35 mouse cellular contexts compared by ENCODE assay signal in genomic region chr16:76101773-76102172, GRCm38 (mm10).
"Had no signal": no experiment of that assay in that cellular context is flagged by ENCODE, and none has a peak within 500 bp of the region (broad histone marks: within the 10 kb centered on the region; RNA-seq: fewer than 3 reads in every experiment).

No protein-coding gene starts in this region.

- H3K27me3 ChIP-seq: heart, embryonic 12.5 days; heart, embryonic 13.5 days; heart, embryonic 15.5 days; hindbrain, embryonic 12.5 days; hindbrain, embryonic 13.5 days; hindbrain, embryonic 15.5 days; intestine, embryonic 15.5 days; kidney, embryonic 15.5 days had no signal

- H3K4me3 ChIP-seq: heart, embryonic 10.5 days; heart, embryonic 12.5 days; heart, embryonic 13.5 days; heart, embryonic 15.5 days; hindbrain, embryonic 10.5 days; hindbrain, embryonic 12.5 days; hindbrain, embryonic 13.5 days; hindbrain, embryonic 15.5 days; intestine, embryonic 15.5 days; kidney, embryonic 15.5 days; layer of hippocampus, adult 2 months had no signal

- ATAC-seq: hindbrain, embryonic 16.5 days; hindbrain, postnatal 0 days; inflammation-experienced regulatory T-cells, adult 6 months; intestine, embryonic 15.5 days; intestine, embryonic 16.5 days; intestine, postnatal 0 days had no signal

- DNase-seq: heart, postnatal 10 days; heart, postnatal 14 days; heart, postnatal 36 days; heart, postnatal 4 days; kidney, adult 11 months; kidney, adult 18-20 months; kidney, adult 2 months; kidney, adult 8-10 months; kidney, adult 9 months; kidney, postnatal 10 days; kidney, postnatal 14 days; kidney, postnatal 25 days; kidney, postnatal 36 days; kidney, postnatal 4 days; layer of hippocampus, adult 9-11 months; layer of hippocampus, postnatal 36 days had no signal

- H3K4me1 ChIP-seq: heart, embryonic 15.5 days; hindbrain, embryonic 10.5 days; hindbrain, embryonic 12.5 days; hindbrain, embryonic 13.5 days; hindbrain, embryonic 15.5 days; intestine, embryonic 15.5 days; kidney, embryonic 15.5 days had no signal

- H3K36me3 ChIP-seq: heart, embryonic 10.5 days; heart, embryonic 12.5 days; heart, embryonic 13.5 days; heart, embryonic 15.5 days; hindbrain, embryonic 10.5 days; hindbrain, embryonic 12.5 days; hindbrain, embryonic 13.5 days; hindbrain, embryonic 15.5 days; intestine, embryonic 15.5 days; kidney, embryonic 15.5 days had no signal

- H3K4me2 ChIP-seq: heart, embryonic 11.5 days; heart, embryonic 12.5 days; heart, embryonic 13.5 days; heart, embryonic 15.5 days; hindbrain, embryonic 12.5 days; hindbrain, embryonic 13.5 days; hindbrain, embryonic 14.5 days; hindbrain, embryonic 15.5 days; intestine, embryonic 15.5 days; kidney, embryonic 15.5 days had no signal

- H3K9ac ChIP-seq: heart, embryonic 12.5 days; heart, embryonic 13.5 days; heart, embryonic 15.5 days; hindbrain, embryonic 12.5 days; hindbrain, embryonic 13.5 days; hindbrain, embryonic 14.5 days; hindbrain, embryonic 15.5 days; intestine, embryonic 15.5 days; kidney, embryonic 15.5 days had no signal

- H3K27ac ChIP-seq: heart, embryonic 10.5 days; heart, embryonic 13.5 days; heart, embryonic 15.5 days; hindbrain, embryonic 10.5 days; hindbrain, embryonic 12.5 days; hindbrain, embryonic 13.5 days; hindbrain, embryonic 14.5 days; hindbrain, embryonic 15.5 days; hindbrain, postnatal 0 days; intestine, embryonic 15.5 days; kidney, embryonic 15.5 days; kidney, postnatal 0 days; layer of hippocampus, adult 2 months had no signal

- H3K9me3 ChIP-seq: heart, embryonic 10.5 days; heart, embryonic 12.5 days; heart, embryonic 13.5 days; heart, embryonic 15.5 days; hindbrain, embryonic 10.5 days; hindbrain, embryonic 12.5 days; hindbrain, embryonic 13.5 days; hindbrain, embryonic 15.5 days; intestine, embryonic 15.5 days; kidney, embryonic 15.5 days had no signal
